Mouse (Mus musculus): ENCODE measurements around the gene Tma7.

The Tma7 gene

GRCm38 (mm10) chr9:109060898-109061295 is 21.5 kb downstream of the Tma7 start:
- no peak for DNase-seq (ENCODE audit: low read depth, low spot score)
- Histone ChIP-seq H3K27me3 (ENCODE audit: control insufficient read depth, insufficient read depth, low read length, poor library complexity, severe bottlenecking) (no peaks in the 10 kb centered on the region), H3K36me3 (ENCODE audit: control insufficient read depth, insufficient read depth, low read length, poor library complexity, severe bottlenecking) (peaks cover 13% of the 10 kb centered on the region)

- Histone ChIP-seq H3K27me3 (ENCODE audit: control insufficient read depth, insufficient read depth, low read length, poor library complexity, severe bottlenecking) (no peaks in the 10 kb centered on the region), H3K36me3 (ENCODE audit: control insufficient read depth, insufficient read depth, low read length, poor library complexity, severe bottlenecking) (peaks cover 13% of the 10 kb centered on the region)
- peak; percentile 36 for DNase-seq (ENCODE audit: low read depth, low spot score)
These were observed 22.0 kb downstream of the Tma7 start for GRCm38 (mm10) chr9:109060184-109060897.

DNA sequence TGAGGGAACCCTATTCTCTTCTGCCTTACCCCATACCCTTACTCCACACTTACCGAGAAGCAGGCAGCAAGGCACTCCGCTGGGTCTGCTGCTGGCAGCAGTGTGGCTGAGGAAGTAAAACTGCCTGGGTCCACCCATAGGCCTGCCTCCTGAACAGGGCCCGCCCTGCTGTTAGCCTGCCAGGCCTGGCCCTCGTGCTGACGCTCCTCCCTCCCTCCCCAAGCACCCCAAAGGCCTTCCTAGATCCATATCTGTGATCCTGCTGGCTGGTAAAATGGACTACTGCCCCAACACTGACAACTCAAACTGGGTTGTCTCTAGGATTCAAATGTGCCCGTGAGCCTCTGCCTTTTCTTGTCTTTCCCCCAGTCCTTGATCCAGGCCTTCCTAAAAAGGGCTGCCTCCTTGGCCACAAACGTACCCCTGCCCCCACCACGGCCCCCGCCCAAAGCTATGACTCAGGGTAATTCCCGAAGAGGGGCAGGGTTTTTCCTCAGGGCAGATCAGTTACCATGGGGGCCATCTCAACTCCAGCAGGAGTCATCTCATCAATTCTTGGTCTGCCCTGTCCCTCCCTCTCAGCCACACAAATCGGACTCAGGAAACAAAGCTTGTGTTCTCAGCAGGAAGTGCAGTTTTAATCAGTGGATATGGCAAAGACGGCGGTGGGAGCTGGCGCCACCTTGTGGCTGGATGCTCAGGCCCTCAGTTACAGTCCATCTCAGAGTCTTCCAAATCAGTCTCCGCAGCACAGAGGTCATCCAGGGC is 23.1 kb downstream of the Tma7 start, which contains the start of gene Trex1:
Trex1 (minus strand) TSS at position 599 of the 768 bp plus-strand sequence.
- peaks cover 13% of the 10 kb centered on the region for H3K36me3 ChIP-seq (ENCODE audit: control insufficient read depth, insufficient read depth, low read length, poor library complexity, severe bottlenecking)
- peak; percentile 94 for DNase-seq (ENCODE audit: low read depth, low spot score)
- no peaks in the 10 kb centered on the region for H3K27me3 ChIP-seq (ENCODE audit: control insufficient read depth, insufficient read depth, low read length, poor library complexity, severe bottlenecking)

- H3K36me3 ChIP-seq (ENCODE audit: control insufficient read depth, insufficient read depth, low read length, poor library complexity, severe bottlenecking) = peaks cover 13% of the 10 kb centered on the region
- no peaks in the 10 kb centered on the region for H3K27me3 ChIP-seq (ENCODE audit: control insufficient read depth, insufficient read depth, low read length, poor library complexity, severe bottlenecking)
- DNase-seq (ENCODE audit: low read depth, low spot score) = peak; percentile 34
These were observed 24.2 kb downstream of the Tma7 start for GRCm38 (mm10) chr9:109058006-109058765.

GRCm38 (mm10) chr9:109057543-109057942 is 24.8 kb downstream of the Tma7 start:
- no peaks in the 10 kb centered on the region for H3K27me3 ChIP-seq (ENCODE audit: control insufficient read depth, insufficient read depth, low read length, poor library complexity, severe bottlenecking)
- H3K36me3 ChIP-seq (ENCODE audit: control insufficient read depth, insufficient read depth, low read length, poor library complexity, severe bottlenecking) = peaks cover 13% of the 10 kb centered on the region
- peak; percentile 72 for DNase-seq (ENCODE audit: low read depth, low spot score)

DNA sequence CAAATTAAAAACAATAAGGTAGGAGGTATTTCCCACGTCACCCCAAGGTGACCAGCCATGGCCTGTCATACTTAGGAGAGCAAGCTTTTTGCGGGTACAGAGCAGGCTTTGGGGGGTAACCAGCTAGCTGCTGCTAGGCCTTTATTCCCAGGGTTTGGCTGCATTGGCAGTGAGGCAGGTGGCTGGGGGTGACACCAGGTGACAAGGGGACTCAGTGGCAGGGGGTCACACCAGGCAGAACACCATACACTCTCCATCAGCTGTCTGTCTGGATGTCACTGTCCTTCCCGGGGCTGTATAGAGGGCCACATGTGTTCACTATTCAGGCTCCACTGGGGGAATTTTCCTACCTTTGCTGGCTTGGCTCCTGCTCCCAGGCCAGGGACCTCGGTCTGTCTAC is 25.5 kb downstream of the Tma7 start:
- Histone ChIP-seq H3K36me3 (ENCODE audit: control insufficient read depth, insufficient read depth, low read length, poor library complexity, severe bottlenecking) (peaks cover 13% of the 10 kb centered on the region), H3K27me3 (ENCODE audit: control insufficient read depth, insufficient read depth, low read length, poor library complexity, severe bottlenecking) (no peaks in the 10 kb centered on the region)
- DNase-seq (ENCODE audit: low read depth, low spot score) = no peak

DNA sequence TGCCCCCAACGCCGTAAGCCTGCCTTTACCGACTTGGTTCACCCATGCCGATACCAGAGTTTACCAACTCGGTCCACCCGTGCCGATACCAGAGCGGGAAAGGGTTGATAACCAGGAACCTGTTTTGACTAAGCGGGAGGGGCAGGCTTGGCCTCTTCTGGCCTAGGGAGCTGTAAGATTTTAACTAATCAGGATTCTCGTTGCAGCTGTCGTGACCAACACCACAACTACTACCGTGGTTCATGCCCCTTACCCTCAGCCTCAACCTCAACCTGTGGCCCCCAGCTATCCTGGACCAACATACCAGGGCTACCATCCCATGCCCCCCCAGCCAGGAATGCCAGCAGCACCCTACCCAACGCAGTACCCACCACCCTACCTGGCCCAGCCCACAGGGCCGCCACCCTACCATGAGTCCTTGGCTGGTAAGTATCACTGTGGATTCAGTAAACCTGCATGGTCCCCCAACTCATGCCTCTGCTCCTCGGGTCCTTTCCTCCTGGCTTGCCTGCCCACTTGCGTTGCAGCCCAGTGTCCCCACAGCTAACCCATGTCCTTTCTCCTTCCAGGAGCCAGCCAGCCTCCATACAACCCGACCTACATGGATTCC is 26.2 kb downstream of the Tma7 start:
- DNase-seq (ENCODE audit: low read depth, low spot score) = no peak
- Histone ChIP-seq H3K27me3 (ENCODE audit: control insufficient read depth, insufficient read depth, low read length, poor library complexity, severe bottlenecking) (no peaks in the 10 kb centered on the region), H3K36me3 (ENCODE audit: control insufficient read depth, insufficient read depth, low read length, poor library complexity, severe bottlenecking) (peaks cover 13% of the 10 kb centered on the region)

DNA sequence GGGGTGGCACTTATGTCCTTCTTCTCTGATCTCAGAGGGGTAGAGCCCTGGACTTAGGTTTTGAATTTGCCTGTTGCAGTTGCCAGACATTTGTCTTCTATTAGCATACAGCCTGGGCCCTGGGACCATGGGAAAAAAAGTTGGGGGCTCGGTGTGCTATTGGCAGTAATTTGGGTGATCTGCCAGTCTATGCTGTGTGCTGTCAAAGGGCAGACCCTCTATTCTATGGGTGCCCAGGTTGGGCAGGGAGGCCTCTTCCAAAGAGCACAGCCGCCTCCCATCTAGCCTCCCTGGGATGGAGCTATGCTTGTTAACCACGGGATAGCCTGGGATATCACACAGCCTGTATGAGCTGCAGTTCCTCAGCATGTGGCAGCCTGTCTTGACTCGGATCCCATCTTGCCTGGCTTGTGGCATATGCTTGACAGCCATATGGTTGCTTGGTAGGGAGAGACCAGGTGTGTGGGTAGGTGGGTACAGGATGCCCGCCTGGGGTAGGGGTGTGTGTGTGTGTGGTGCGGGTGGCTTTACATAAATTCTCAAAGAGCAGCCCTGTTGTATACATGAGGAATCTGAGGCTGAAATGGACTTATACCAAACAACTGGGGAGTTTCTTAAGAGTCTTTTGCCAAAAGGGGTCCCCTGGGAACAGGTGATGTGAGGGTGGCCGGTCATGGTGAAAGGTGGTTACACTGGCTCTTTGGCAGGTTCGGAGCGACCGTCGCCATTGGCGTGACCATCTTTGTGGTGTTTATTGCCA is 26.9 kb downstream of the Tma7 start:
- peak; percentile 31 for DNase-seq (ENCODE audit: low read depth, low spot score)
- Histone ChIP-seq H3K27me3 (ENCODE audit: control insufficient read depth, insufficient read depth, low read length, poor library complexity, severe bottlenecking) (no peaks in the 10 kb centered on the region), H3K36me3 (ENCODE audit: control insufficient read depth, insufficient read depth, low read length, poor library complexity, severe bottlenecking) (peaks cover 13% of the 10 kb centered on the region)

DNA sequence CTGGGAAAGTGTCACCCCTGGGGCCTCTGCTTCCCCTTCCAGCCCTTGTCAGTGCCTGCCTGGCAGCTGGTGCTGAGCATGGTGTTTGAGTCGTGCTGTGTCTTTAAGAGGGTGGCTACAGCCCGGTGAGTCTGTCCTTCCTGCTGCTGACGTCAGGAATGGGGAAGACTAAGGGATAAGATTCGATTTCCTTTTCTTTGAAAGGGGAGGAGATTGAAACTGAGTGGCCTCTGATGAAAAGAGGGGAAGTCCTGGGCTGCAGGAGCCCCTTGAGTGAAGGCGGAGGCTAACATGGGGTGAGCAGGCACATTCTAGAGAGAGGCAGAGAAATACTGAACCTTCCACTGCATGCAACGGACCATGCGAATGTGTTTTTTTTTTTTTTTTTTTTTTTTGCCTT is 27.7 kb downstream of the Tma7 start:
- peaks cover 13% of the 10 kb centered on the region for H3K36me3 ChIP-seq (ENCODE audit: control insufficient read depth, insufficient read depth, low read length, poor library complexity, severe bottlenecking)
- H3K27me3 ChIP-seq (ENCODE audit: control insufficient read depth, insufficient read depth, low read length, poor library complexity, severe bottlenecking) = no peaks in the 10 kb centered on the region
- peak; percentile 87 for DNase-seq (ENCODE audit: low read depth, low spot score)

DNA sequence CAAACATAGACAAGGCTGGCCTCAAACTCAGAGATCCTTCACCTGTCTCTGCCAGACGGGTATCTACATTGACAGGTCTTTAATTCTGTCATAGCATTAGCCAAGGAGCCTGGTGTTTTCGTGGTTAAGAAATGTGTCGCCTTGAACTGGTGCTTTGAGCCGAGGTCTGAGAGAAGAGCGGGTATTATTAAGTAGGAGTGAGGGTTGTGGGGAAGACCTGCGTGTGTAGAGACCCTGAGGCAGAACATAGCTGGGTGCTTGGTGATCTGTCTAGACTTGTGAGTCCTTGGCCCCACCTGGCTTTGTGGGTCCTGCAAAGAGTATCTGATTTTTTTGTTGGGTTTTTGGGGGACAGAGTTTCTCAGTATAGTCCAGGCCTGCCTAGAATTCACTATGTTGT is 28.5 kb downstream of the Tma7 start:
- DNase-seq (ENCODE audit: low read depth, low spot score) = peak; percentile 16
- Histone ChIP-seq H3K36me3 (ENCODE audit: control insufficient read depth, insufficient read depth, low read length, poor library complexity, severe bottlenecking) (peaks cover 13% of the 10 kb centered on the region), H3K27me3 (ENCODE audit: control insufficient read depth, insufficient read depth, low read length, poor library complexity, severe bottlenecking) (no peaks in the 10 kb centered on the region)

DNA sequence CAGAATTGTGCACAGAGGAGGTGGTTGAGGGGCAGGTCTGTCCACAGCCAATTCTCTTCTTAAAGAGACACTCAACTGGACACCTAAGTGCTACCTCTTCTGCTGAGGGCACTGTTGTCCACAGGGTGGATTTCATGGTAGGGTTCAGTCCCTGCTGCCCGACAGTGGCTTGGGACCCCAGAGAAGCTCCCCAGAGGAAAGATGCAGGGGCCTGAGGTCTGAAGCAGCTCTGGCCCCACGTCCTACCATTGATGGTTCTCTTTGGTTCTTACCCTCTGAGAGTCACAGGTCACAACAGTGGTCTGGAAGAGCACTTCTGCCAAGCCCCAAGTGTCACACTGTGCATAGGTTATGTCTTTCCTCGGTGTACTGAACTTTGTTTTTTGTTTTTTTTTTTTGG is 29.0 kb downstream of the Tma7 start:
- DNase-seq (ENCODE audit: low read depth, low spot score) = no peak
- H3K27me3 ChIP-seq (ENCODE audit: control insufficient read depth, insufficient read depth, low read length, poor library complexity, severe bottlenecking) = no peaks in the 10 kb centered on the region

GRCm38 (mm10) chr9:109052490-109053260 is 29.7 kb downstream of the Tma7 start:
- no peaks in the 10 kb centered on the region for H3K27me3 ChIP-seq (ENCODE audit: control insufficient read depth, insufficient read depth, low read length, poor library complexity, severe bottlenecking)
- H3K36me3 ChIP-seq (ENCODE audit: control insufficient read depth, insufficient read depth, low read length, poor library complexity, severe bottlenecking) = peaks cover 11% of the 10 kb centered on the region
- DNase-seq (ENCODE audit: low read depth, low spot score) = peak; percentile 58

More for the DNA sequence above, 29.0 kb downstream of the Tma7 start:
- H3K36me3 ChIP-seq (ENCODE audit: control insufficient read depth, insufficient read depth, low read length, poor library complexity, severe bottlenecking) = peaks cover 13% of the 10 kb centered on the region

DNA sequence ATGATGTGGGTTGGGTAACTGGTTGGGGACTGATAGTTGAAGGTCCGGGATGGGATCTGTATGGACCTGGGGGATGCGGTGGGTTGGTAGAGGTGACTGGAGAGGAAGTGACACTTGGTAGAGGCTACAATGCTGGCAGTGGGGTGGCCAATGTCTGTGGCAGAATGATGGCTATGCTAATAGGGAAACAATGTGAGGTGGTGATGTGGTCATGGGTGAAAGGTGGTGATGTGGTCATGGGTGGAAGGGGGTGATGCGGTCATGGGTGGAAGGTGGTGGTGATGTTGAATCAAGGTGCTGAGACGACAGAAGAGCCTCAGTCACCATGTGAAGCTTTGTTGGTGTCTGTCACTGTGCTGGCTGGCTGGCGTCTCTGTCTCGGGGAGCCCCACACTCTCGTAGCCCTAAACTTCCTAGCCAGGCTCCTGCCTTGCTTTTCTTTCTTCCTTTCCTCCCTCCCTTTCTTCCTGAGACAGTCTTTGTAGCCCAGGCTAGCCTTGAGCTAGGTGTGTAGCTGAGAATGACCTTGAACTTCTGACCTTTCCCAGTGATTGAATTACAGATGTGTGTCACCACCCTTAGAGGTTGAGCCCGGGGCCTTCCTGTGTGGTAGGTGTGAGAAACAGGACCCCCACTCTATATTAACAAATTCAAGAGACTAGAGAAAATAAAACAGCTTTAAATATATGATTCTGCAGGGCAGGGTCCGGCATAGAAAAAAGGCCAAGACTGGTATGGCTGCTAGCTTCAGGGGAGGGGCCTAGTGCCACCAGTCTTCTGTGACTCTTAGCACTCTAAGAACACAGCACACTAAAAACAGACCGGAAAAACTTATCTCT is 30.5 kb downstream of the Tma7 start:
- H3K27me3 ChIP-seq (ENCODE audit: control insufficient read depth, insufficient read depth, low read length, poor library complexity, severe bottlenecking) = no peaks in the 10 kb centered on the region
- peak; percentile 94 for DNase-seq (ENCODE audit: low read depth, low spot score)

More for the DNA sequence above, 30.5 kb downstream of the Tma7 start:
- H3K36me3 ChIP-seq (ENCODE audit: control insufficient read depth, insufficient read depth, low read length, poor library complexity, severe bottlenecking) = peaks cover 9% of the 10 kb centered on the region

Measured in splenic B cell, adult 2 months (primary cell).